Comparison of ENCODE assay signal across 1 mouse cellular context in genomic region chr2:104099946-104100345, GRCm38 (mm10).
TF ChIP-seq lines count a peak whose summit lies in the region.

No protein-coding gene starts in this region.

TF ChIP-seq in MEL, 35 proteins besides CTCF, POLR2A, EP300 and RAD21:
- no peak for TF ChIP-seq MYB (IDR thresholded peaks at IDR 0.05; ENCODE audit: low read depth, low read length)
- TF ChIP-seq GATA1 (IDR thresholded peaks at IDR 0.05; ENCODE audit: low read depth, low read length): peak; percentile 49
- peak; percentile 72 for TF ChIP-seq RCOR1 (IDR thresholded peaks at IDR 0.05; ENCODE audit: low read depth, low read length)
- no peak for TF ChIP-seq MEF2A (IDR thresholded peaks at IDR 0.05; ENCODE audit: extremely low read depth, insufficient replicate concordance, low read depth, low read length, poor library complexity, severe bottlenecking)
- no peak for TF ChIP-seq SMC3 (IDR thresholded peaks at IDR 0.05; ENCODE audit: low read depth, low read length)
- no peak for TF ChIP-seq TBP (IDR thresholded peaks at IDR 0.05; ENCODE audit: low read depth, low read length)
- no peak for TF ChIP-seq ZMIZ1 (IDR thresholded peaks at IDR 0.05; ENCODE audit: low read depth, low read length)
- 0 out of 2 replicates have a peak, but pooled peaks have one; percentile 18 for TF ChIP-seq ETS1 (IDR thresholded peaks at IDR 0.05; ENCODE audit: low read depth, low read length)
- peak; percentile 46; the same call in 1 of the 2 replicates for TF ChIP-seq TCF12 (IDR thresholded peaks at IDR 0.05; ENCODE audit: low read depth, low read length)
- no peak for TF ChIP-seq USF1 (IDR thresholded peaks at IDR 0.05; ENCODE audit: low read depth, low read length)
- TF ChIP-seq GABPA (IDR thresholded peaks at IDR 0.05; ENCODE audit: low read depth, low read length): no peak
- no peak for TF ChIP-seq NRF1 (IDR thresholded peaks at IDR 0.05; ENCODE audit: insufficient read depth, low read depth, low read length, poor library complexity, severe bottlenecking)
- TF ChIP-seq ELF1 (IDR thresholded peaks at IDR 0.05; ENCODE audit: low read depth, low read length): no peak
- no peak for TF ChIP-seq CHD2 (IDR thresholded peaks at IDR 0.05; ENCODE audit: low read length)
- TF ChIP-seq TAL1 (IDR thresholded peaks at IDR 0.05; ENCODE audit: low read length): peak; percentile 13; the same call in 1 of the 2 replicates
